Mouse (Mus musculus): ENCODE measurements around the gene Zfp940. TPM values are rescaled to one million over a fixed set of nuclear protein-coding genes. Genes with fewer than 3 reads are reported as not detected.

Gene Zfp940
- polyA plus RNA-seq, 1 experiment from 2014 or later: 12.6 TPM

DNA sequence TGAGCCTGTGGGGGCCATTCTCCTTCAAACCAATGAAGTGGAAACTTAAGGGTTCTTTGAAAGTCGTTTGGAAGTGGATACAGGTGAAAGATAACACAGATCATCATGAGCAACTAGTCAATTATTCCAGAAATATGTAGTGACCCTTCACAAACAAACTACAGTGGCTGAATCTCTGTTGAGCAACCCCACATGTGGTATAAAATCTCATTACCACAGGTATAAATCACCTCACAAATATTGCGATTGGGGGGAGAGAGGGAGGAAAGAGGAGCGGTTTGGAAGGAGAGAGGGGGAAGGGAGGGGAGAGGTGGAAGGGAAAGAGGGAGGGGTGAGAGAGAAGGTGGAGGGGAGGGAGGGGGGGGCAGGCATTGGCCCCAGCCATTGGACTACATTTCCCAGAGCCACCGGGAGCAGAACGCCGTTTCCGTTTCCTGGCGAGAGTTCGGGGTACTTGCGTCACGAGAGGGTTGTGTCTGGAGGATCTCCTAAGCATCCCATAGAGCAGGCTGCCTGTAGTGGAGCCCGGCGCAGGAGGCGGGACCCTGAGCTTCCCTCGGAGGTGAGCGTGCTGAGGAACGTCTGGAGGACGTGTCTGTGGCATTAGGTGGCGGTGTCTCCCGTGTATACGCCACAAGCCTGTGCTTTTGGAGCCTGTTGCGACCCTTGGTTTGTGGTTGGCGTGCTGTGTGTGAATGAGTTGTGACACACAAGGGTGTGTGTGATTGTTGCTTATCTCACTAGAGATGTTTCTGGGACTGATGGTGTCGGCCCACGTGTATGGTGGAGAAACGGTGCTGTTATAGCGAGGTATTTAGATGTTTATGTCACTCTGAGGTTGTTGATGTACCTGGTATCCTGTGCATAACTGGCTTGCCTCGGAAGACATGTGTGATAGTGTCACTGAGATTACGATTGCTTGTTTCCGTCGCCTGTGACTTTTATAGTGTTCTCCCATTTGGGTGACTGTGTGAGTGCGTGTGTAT is 6.4 kb upstream of the Zfp940 start, which contains the start of gene Zfp420:
Gene Zfp420 (plus strand): TSS at position 448 of the 986 bp plus-strand sequence.
- peaks cover 9% of the 10 kb centered on the region for H3K4me1 ChIP-seq (replicated peaks; ENCODE audit: control insufficient read depth, insufficient read depth, low read length)
- peak within 1 kb of the TSS; percentile 64 for H3K4me3 ChIP-seq (replicated peaks; ENCODE audit: low read length)
- peaks cover 6% of the 10 kb centered on the region; the same call in 1 of the 2 replicates for H3K36me3 ChIP-seq (replicated peaks; ENCODE audit: control insufficient read depth, insufficient read depth)
- peak within 1 kb of the TSS; percentile 70 for H3K4me2 ChIP-seq (replicated peaks)
- no peaks in the 10 kb centered on the region for H3K27me3 ChIP-seq (ENCODE audit: control insufficient read depth, insufficient read depth, low read length)
- H3K9me3 ChIP-seq (ENCODE audit: control insufficient read depth, low read length): no peaks in the 10 kb centered on the region
- WGBS: 10% methylated on average over 28 of the region's 32 CpGs
- ATAC-seq (ENCODE audit: low FRiP score): peak; percentile 98
- peak; percentile 92 for DNase-seq (ENCODE audit: low spot score)
- H3K27ac ChIP-seq: peak within 1 kb of the TSS; percentile 79
- peak within 1 kb of the TSS; percentile 71 for H3K9ac ChIP-seq

DNA sequence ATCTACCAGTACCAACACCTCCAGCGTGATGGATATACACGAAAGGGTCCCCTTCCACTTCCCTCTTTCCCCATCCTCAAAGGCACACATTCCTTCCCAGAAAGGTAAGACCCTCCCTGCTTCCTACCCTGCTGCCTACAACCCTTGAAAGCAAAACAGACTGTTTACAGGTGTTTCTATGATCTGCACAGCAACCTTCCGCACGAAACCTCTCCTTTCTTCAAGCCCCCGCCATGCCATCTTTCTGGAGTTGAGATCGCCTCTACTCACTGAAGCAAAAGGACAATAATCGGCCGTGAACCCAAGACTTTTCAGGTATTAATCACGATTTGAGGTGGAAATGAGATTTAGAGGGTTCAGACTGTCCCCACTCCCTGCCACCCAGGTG is 644 bp downstream of the Zfp940 start:
- Histone ChIP-seq H3K27ac (0 out of 2 replicates have a peak overlapping the region, but pooled peaks have one; percentile 62), H3K9me3 (ENCODE audit: control insufficient read depth, low read length) (no peaks in the 10 kb centered on the region), H3K9ac (peak overlapping the region; percentile 67), H3K36me3 (replicated peaks; ENCODE audit: control insufficient read depth, insufficient read depth) (peaks cover 12% of the 10 kb centered on the region), H3K4me1 (replicated peaks; ENCODE audit: control insufficient read depth, insufficient read depth, low read length) (no peaks in the 10 kb centered on the region), H3K4me2 (replicated peaks) (peak overlapping the region; percentile 66), H3K27me3 (ENCODE audit: control insufficient read depth, insufficient read depth, low read length) (no peaks in the 10 kb centered on the region), H3K4me3 (replicated peaks; ENCODE audit: low read length) (peak overlapping the region; percentile 46)
- WGBS: 57% methylated on average over 9 of the region's 9 CpGs
- ATAC-seq (ENCODE audit: low FRiP score): no peak
- no peak for DNase-seq (ENCODE audit: low spot score)

DNA sequence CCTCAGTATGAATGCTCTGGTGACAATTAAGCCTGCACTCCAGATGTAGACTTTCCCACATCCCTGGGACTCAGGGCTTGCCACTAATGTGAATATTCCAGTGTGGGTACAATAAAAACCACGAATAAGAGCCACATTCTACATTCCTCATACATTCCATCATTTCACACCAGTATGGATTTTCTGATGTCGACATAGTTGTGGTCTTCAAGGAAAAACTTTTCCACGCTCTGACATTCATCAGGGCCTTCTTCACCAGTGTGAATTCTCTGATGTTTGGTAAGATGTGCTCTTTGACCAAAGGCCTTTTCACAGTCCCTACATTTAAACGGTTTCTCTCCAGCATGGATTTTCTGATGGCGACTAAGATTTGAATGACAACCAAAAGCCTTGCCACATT is 8.9 kb downstream of the Zfp940 start:
- WGBS: 93% methylated on average over 5 of the region's 5 CpGs
- no peaks in the 10 kb centered on the region for H3K4me1 ChIP-seq (replicated peaks; ENCODE audit: control insufficient read depth, insufficient read depth, low read length)
- H3K36me3 ChIP-seq (replicated peaks; ENCODE audit: control insufficient read depth, insufficient read depth): peaks cover 52% of the 10 kb centered on the region
- no peak for DNase-seq (ENCODE audit: low spot score)
- no peaks in the 10 kb centered on the region for H3K27me3 ChIP-seq (ENCODE audit: control insufficient read depth, insufficient read depth, low read length)
- ATAC-seq (ENCODE audit: low FRiP score): no peak
- H3K4me3 ChIP-seq (replicated peaks; ENCODE audit: low read length): no peak overlapping the region
- no peak overlapping the region for H3K9ac ChIP-seq
- no peaks in the 10 kb centered on the region for H3K9me3 ChIP-seq (ENCODE audit: control insufficient read depth, low read length)
- H3K4me2 ChIP-seq (replicated peaks): no peak overlapping the region
- H3K27ac ChIP-seq: no peak overlapping the region

DNA sequence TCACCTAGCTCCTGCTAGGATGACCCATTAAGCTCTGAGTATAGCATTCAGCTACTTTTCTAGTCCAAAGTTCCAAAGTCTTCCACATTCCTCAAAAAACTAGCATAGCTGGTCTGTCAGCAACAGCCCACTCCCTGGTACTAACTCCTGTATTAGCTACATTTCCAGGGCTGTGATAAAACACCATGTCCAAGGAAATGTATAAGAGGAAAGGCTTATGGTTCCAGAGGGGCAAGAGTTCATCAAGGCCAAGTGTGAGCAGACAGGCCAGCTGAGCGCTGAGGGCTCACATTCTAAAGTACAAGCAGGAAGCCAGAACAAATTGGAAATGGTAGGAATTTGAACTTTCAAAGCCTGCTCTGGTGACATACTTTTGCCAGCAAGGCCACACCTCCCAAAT is 11.4 kb downstream of the Zfp940 start:
- Histone ChIP-seq H3K27ac (no peak overlapping the region), H3K4me3 (replicated peaks; ENCODE audit: low read length) (no peak overlapping the region), H3K4me1 (replicated peaks; ENCODE audit: control insufficient read depth, insufficient read depth, low read length) (no peaks in the 10 kb centered on the region), H3K4me2 (replicated peaks) (no peak overlapping the region), H3K9me3 (ENCODE audit: control insufficient read depth, low read length) (no peaks in the 10 kb centered on the region), H3K9ac (no peak overlapping the region), H3K27me3 (ENCODE audit: control insufficient read depth, insufficient read depth, low read length) (no peaks in the 10 kb centered on the region), H3K36me3 (replicated peaks; ENCODE audit: control insufficient read depth, insufficient read depth) (peaks cover 44% of the 10 kb centered on the region)
- 91% methylated on average over 1 of the region's 1 CpGs for WGBS
- ATAC-seq (ENCODE audit: low FRiP score) (no peak), DNase-seq (ENCODE audit: low spot score) (no peak)

DNA sequence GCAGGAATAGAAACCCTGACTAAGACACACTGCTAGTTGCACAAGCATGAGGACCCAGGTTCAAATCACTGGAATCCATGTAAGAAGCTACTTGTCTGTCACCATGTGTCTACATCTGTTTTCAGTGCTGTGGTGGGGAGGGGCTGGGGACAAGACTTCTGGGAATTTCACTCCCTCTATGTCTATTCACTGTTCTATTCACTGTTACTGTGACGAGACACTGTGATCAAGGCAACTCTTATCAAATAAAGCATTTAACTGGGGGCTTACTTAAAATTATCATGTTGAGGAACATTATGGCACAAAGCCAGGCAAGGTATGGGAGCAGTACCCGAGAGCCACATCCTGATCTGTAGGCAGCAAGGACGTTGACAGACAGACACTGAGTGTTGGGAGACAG is 14.2 kb downstream of the Zfp940 start:
- ATAC-seq (ENCODE audit: low FRiP score): no peak
- Histone ChIP-seq H3K4me3 (replicated peaks; ENCODE audit: low read length) (no peak overlapping the region), H3K9me3 (ENCODE audit: control insufficient read depth, low read length) (no peaks in the 10 kb centered on the region), H3K27ac (no peak overlapping the region), H3K9ac (no peak overlapping the region), H3K4me2 (replicated peaks) (no peak overlapping the region), H3K27me3 (ENCODE audit: control insufficient read depth, insufficient read depth, low read length) (no peaks in the 10 kb centered on the region), H3K36me3 (replicated peaks; ENCODE audit: control insufficient read depth, insufficient read depth) (peaks cover 30% of the 10 kb centered on the region), H3K4me1 (replicated peaks; ENCODE audit: control insufficient read depth, insufficient read depth, low read length) (no peaks in the 10 kb centered on the region)
- DNase-seq (ENCODE audit: low spot score): no peak
- WGBS: 88% methylated on average over 3 of the region's 3 CpGs

DNA sequence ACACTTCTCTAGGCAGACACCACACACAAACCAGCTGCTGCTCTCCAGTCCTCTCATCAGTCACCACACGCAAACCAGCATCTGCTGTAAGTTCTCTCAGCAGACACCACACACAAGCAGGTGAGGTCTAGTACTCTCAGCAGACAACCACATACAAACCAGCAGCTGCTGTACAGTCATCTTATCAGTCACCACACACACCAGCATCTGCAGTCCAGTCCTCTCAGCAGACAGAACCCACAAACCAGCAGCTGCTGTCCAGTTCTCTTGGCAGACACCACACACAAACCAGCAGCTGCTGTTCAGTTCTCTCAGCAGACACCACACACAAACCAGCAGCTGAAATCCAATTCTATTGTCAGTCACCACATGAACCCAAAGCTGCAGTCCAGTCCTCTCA is 16.7 kb downstream of the Zfp940 start:
- Histone ChIP-seq H3K4me2 (replicated peaks) (no peak overlapping the region), H3K36me3 (replicated peaks; ENCODE audit: control insufficient read depth, insufficient read depth) (peaks cover 36% of the 10 kb centered on the region), H3K4me3 (replicated peaks; ENCODE audit: low read length) (no peak overlapping the region), H3K27ac (no peak overlapping the region), H3K27me3 (ENCODE audit: control insufficient read depth, insufficient read depth, low read length) (no peaks in the 10 kb centered on the region), H3K9ac (no peak overlapping the region), H3K4me1 (replicated peaks; ENCODE audit: control insufficient read depth, insufficient read depth, low read length) (no peaks in the 10 kb centered on the region), H3K9me3 (ENCODE audit: control insufficient read depth, low read length) (no peaks in the 10 kb centered on the region)
- no peak for DNase-seq (ENCODE audit: low spot score)
- 85% methylated on average over 1 of the region's 1 CpGs for WGBS
- ATAC-seq (ENCODE audit: low FRiP score): no peak

DNA sequence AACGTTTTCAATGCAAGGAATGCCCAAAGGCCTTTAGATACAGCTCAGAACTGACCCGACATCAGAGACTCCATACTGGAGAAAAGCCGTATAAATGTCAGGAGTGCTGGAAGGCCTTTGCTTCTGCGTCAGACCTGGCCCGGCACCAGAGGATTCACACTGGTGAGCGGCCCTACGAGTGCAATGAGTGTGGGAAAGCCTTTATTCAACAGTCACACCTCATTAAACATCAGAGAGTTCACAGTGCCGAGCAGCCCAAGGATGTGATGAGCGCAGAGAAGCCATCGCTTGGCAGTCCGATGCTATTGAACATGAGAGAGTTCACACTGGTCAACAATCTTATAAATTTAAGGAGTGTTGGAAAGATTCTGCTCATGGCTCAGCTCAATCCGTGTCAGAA is 23.7 kb downstream of the Zfp940 start:
- no peaks in the 10 kb centered on the region for H3K9me3 ChIP-seq (ENCODE audit: control insufficient read depth, low read length)
- H3K27me3 ChIP-seq (ENCODE audit: control insufficient read depth, insufficient read depth, low read length): no peaks in the 10 kb centered on the region
- no peak overlapping the region for H3K4me3 ChIP-seq (replicated peaks; ENCODE audit: low read length)
- H3K4me2 ChIP-seq (replicated peaks): no peak overlapping the region
- peaks cover 95% of the 10 kb centered on the region for H3K36me3 ChIP-seq (replicated peaks; ENCODE audit: control insufficient read depth, insufficient read depth)
- DNase-seq (ENCODE audit: low spot score) (no peak), ATAC-seq (ENCODE audit: low FRiP score) (no peak)
- no peak overlapping the region for H3K9ac ChIP-seq
- H3K27ac ChIP-seq: no peak overlapping the region
- WGBS: 75% methylated on average over 12 of the region's 12 CpGs
- no peaks in the 10 kb centered on the region for H3K4me1 ChIP-seq (replicated peaks; ENCODE audit: control insufficient read depth, insufficient read depth, low read length)

DNA sequence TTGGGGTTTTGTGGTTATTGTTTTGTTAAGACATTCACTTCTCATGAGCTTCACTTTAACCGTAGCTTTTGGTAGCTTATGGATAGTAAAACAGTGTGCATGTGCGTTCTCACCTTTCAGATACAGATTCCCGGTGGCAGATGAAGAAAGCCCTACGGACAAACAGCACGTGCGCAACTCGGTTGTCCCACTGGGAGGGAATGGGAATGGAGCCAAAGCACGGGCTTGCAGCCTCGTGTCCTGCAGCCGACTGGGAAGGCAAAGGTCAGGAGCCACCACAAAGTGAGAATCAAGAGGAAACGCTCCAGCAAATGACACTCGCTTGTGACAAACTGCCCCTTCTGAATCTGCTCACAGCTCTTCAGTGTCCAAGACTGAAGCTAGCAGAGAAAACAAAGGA is 25.5 kb downstream of the Zfp940 start:
- Histone ChIP-seq H3K27ac (no peak overlapping the region), H3K9me3 (ENCODE audit: control insufficient read depth, low read length) (no peaks in the 10 kb centered on the region), H3K9ac (no peak overlapping the region), H3K36me3 (replicated peaks; ENCODE audit: control insufficient read depth, insufficient read depth) (peaks cover 93% of the 10 kb centered on the region), H3K27me3 (ENCODE audit: control insufficient read depth, insufficient read depth, low read length) (no peaks in the 10 kb centered on the region), H3K4me2 (replicated peaks) (no peak overlapping the region), H3K4me3 (replicated peaks; ENCODE audit: low read length) (no peak overlapping the region), H3K4me1 (replicated peaks; ENCODE audit: control insufficient read depth, insufficient read depth, low read length) (no peaks in the 10 kb centered on the region)
- WGBS: 92% methylated on average over 12 of the region's 12 CpGs
- ATAC-seq (ENCODE audit: low FRiP score) (no peak), DNase-seq (ENCODE audit: low spot score) (no peak)

DNA sequence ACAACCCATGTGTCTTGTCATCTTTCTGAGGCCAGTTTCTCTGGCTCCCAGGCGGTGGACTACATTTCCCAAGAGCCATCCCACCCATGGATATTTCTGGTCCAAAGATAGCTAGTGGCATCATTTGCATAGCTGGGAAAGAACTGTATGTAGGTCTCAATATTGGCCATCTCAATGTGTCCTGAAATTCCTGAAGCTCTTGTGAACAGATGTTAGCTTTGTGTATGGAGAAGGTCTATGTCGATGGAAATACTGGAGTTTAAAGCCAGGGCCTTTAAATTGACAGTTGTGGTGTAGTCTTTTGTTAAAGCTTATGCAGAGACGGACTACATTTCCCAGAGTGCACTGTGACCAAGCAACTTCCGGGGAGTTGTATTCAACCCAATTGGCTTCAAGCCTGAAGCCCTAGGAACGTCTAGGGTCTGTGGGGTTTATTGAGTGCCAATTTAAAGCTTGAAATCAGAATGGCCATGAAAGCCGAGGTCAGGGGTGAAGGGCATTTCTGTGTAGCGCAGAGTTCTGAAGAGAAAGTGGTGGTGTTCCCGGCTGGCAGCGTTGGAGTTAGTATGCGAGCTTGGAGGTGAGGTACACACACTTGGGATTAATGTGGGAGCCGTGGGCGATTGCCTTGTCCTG is 34.7 kb downstream of the Zfp940 start:
- peak; percentile 90 for DNase-seq (ENCODE audit: low spot score)
- Histone ChIP-seq H3K9me3 (ENCODE audit: control insufficient read depth, low read length) (no peaks in the 10 kb centered on the region), H3K36me3 (replicated peaks; ENCODE audit: control insufficient read depth, insufficient read depth) (peaks cover 9% of the 10 kb centered on the region), H3K4me1 (replicated peaks; ENCODE audit: control insufficient read depth, insufficient read depth, low read length) (peaks cover 35% of the 10 kb centered on the region), H3K4me3 (replicated peaks; ENCODE audit: low read length) (peak overlapping the region; percentile 58), H3K9ac (peak overlapping the region; percentile 68), H3K27me3 (ENCODE audit: control insufficient read depth, insufficient read depth, low read length) (no peaks in the 10 kb centered on the region), H3K4me2 (replicated peaks) (peak overlapping the region; percentile 79), H3K27ac (peak overlapping the region; percentile 75)
- WGBS: 2% methylated on average over 12 of the region's 12 CpGs
- ATAC-seq (ENCODE audit: low FRiP score): peak; percentile 75
